Mouse (Mus musculus): Measurements from ENCODE around the gene Zfp598. TPM values are rescaled to one million over a fixed set of nuclear protein-coding genes. Genes with fewer than 3 reads are reported as not detected.

Gene Zfp598
- total and polyA plus RNA-seq, 2 experiments from 2014 or later = 14.6 to 47.0 TPM

- no peak for DNase-seq (ENCODE audit: low spot score)
- peaks cover 4% of the 10 kb centered on the region; the same call in 1 of the 2 replicates for H3K4me1 ChIP-seq (ENCODE audit: insufficient read depth, low read length)
- no peak overlapping the region for H3K4me3 ChIP-seq (ENCODE audit: low read length)
- no peaks in the 10 kb centered on the region for H3K27me3 ChIP-seq (ENCODE audit: insufficient read depth, low read length)
- no peaks in the 10 kb centered on the region for H3K9me3 ChIP-seq (ENCODE audit: low read length)
- H3K9ac ChIP-seq (replicated peaks; ENCODE audit: low read length) = no peak overlapping the region
- whole genome bisulfite sequencing = 96% methylated on average over 11 of the region's 11 CpGs
- peaks cover 19% of the 10 kb centered on the region; the same call in 1 of the 2 replicates for H3K36me3 ChIP-seq (ENCODE audit: insufficient read depth, low read length)
- H3K4me2 ChIP-seq (ENCODE audit: low read depth, low read length) = no peak overlapping the region
- H3K27ac ChIP-seq = peak overlapping the region; percentile 84; the same call in 1 of the 2 replicates
- no peak for TF ChIP-seq CTCF (IDR thresholded peaks at IDR 0.05; ENCODE audit: low read depth)
- no peak for ATAC-seq
Measured at GRCm38 (mm10) chr17:24633831-24634230, 35.7 kb upstream of the Zfp598 start.

GRCm38 (mm10) chr17:24635024-24635423 is 34.5 kb upstream of the Zfp598 start:
- H3K9me3 ChIP-seq (ENCODE audit: low read length) = no peaks in the 10 kb centered on the region
- H3K9ac ChIP-seq (replicated peaks; ENCODE audit: low read length) = no peak overlapping the region
- no peak overlapping the region for H3K27ac ChIP-seq
- no peak overlapping the region for H3K4me3 ChIP-seq (ENCODE audit: low read length)
- no peak for DNase-seq (ENCODE audit: low spot score)
- no peaks in the 10 kb centered on the region for H3K27me3 ChIP-seq (ENCODE audit: insufficient read depth, low read length)
- H3K36me3 ChIP-seq (ENCODE audit: insufficient read depth, low read length) = peaks cover 23% of the 10 kb centered on the region; the same call in 1 of the 2 replicates
- WGBS = 89% methylated on average over 4 of the region's 4 CpGs
- H3K4me1 ChIP-seq (ENCODE audit: insufficient read depth, low read length) = peaks cover 4% of the 10 kb centered on the region; the same call in 1 of the 2 replicates
- ATAC-seq = no peak
- no peak for TF ChIP-seq CTCF (IDR thresholded peaks at IDR 0.05; ENCODE audit: low read depth)
- H3K4me2 ChIP-seq (ENCODE audit: low read depth, low read length) = no peak overlapping the region

- DNase-seq (ENCODE audit: low spot score) (no peak), ATAC-seq (no peak)
- Histone ChIP-seq H3K36me3 (ENCODE audit: insufficient read depth, low read length) (peaks cover 18% of the 10 kb centered on the region; the same call in 1 of the 2 replicates), H3K4me3 (ENCODE audit: low read length) (no peak overlapping the region), H3K27ac (no peak overlapping the region), H3K4me1 (ENCODE audit: insufficient read depth, low read length) (peaks cover 4% of the 10 kb centered on the region; the same call in 1 of the 2 replicates), H3K9me3 (ENCODE audit: low read length) (no peaks in the 10 kb centered on the region), H3K27me3 (ENCODE audit: insufficient read depth, low read length) (no peaks in the 10 kb centered on the region), H3K4me2 (ENCODE audit: low read depth, low read length) (no peak overlapping the region), H3K9ac (replicated peaks; ENCODE audit: low read length) (no peak overlapping the region)
- 94% methylated on average over 5 of the region's 5 CpGs for WGBS
- TF ChIP-seq CTCF (IDR thresholded peaks at IDR 0.05; ENCODE audit: low read depth) = no peak
Measured at GRCm38 (mm10) chr17:24635694-24636093, 33.8 kb upstream of the Zfp598 start.

GRCm38 (mm10) chr17:24636781-24637481 is 32.6 kb upstream of the Zfp598 start:
- ATAC-seq (no peak), DNase-seq (ENCODE audit: low spot score) (no peak)
- Histone ChIP-seq H3K27ac (no peak overlapping the region), H3K4me1 (ENCODE audit: insufficient read depth, low read length) (0 out of 2 replicates have a peak, but pooled peaks cover under 1% of the 10 kb centered on the region), H3K9ac (replicated peaks; ENCODE audit: low read length) (no peak overlapping the region), H3K36me3 (ENCODE audit: insufficient read depth, low read length) (0 out of 2 replicates have a peak, but pooled peaks cover 16% of the 10 kb centered on the region), H3K4me3 (ENCODE audit: low read length) (no peak overlapping the region), H3K9me3 (ENCODE audit: low read length) (no peaks in the 10 kb centered on the region), H3K4me2 (ENCODE audit: low read depth, low read length) (no peak overlapping the region), H3K27me3 (ENCODE audit: insufficient read depth, low read length) (no peaks in the 10 kb centered on the region)
- TF ChIP-seq CTCF (IDR thresholded peaks at IDR 0.05; ENCODE audit: low read depth) = no peak
- WGBS = 60% methylated on average over 5 of the region's 5 CpGs

GRCm38 (mm10) chr17:24638214-24638613 is 31.3 kb upstream of the Zfp598 start:
- Histone ChIP-seq H3K4me2 (ENCODE audit: low read depth, low read length) (no peak overlapping the region), H3K4me3 (ENCODE audit: low read length) (no peak overlapping the region), H3K4me1 (ENCODE audit: insufficient read depth, low read length) (no peaks in the 10 kb centered on the region), H3K27ac (no peak overlapping the region), H3K36me3 (ENCODE audit: insufficient read depth, low read length) (0 out of 2 replicates have a peak, but pooled peaks cover 16% of the 10 kb centered on the region), H3K9ac (replicated peaks; ENCODE audit: low read length) (no peak overlapping the region), H3K9me3 (ENCODE audit: low read length) (no peaks in the 10 kb centered on the region), H3K27me3 (ENCODE audit: insufficient read depth, low read length) (no peaks in the 10 kb centered on the region)
- 82% methylated on average over 4 of the region's 4 CpGs for WGBS
- DNase-seq (ENCODE audit: low spot score) (no peak), ATAC-seq (no peak)
- no peak for TF ChIP-seq CTCF (IDR thresholded peaks at IDR 0.05; ENCODE audit: low read depth)

- H3K4me1 ChIP-seq (ENCODE audit: insufficient read depth, low read length) = no peaks in the 10 kb centered on the region
- 74% methylated on average over 9 of the region's 9 CpGs for WGBS
- H3K36me3 ChIP-seq (ENCODE audit: insufficient read depth, low read length) = 0 out of 2 replicates have a peak, but pooled peaks cover 16% of the 10 kb centered on the region
- no peak overlapping the region for H3K4me2 ChIP-seq (ENCODE audit: low read depth, low read length)
- TF ChIP-seq CTCF (IDR thresholded peaks at IDR 0.05; ENCODE audit: low read depth) = no peak
- no peaks in the 10 kb centered on the region for H3K27me3 ChIP-seq (ENCODE audit: insufficient read depth, low read length)
- ATAC-seq (no peak), DNase-seq (ENCODE audit: low spot score) (no peak)
- H3K9ac ChIP-seq (replicated peaks; ENCODE audit: low read length) = no peak overlapping the region
- H3K4me3 ChIP-seq (ENCODE audit: low read length) = no peak overlapping the region
- H3K27ac ChIP-seq = peak overlapping the region; percentile 45; the same call in 1 of the 2 replicates
- no peaks in the 10 kb centered on the region for H3K9me3 ChIP-seq (ENCODE audit: low read length)
Measured at GRCm38 (mm10) chr17:24638840-24639239, 30.6 kb upstream of the Zfp598 start.

- DNase-seq (ENCODE audit: low spot score) (no peak), ATAC-seq (no peak)
- no peaks in the 10 kb centered on the region for H3K4me1 ChIP-seq (ENCODE audit: insufficient read depth, low read length)
- H3K9ac ChIP-seq (replicated peaks; ENCODE audit: low read length) = no peak overlapping the region
- H3K4me2 ChIP-seq (ENCODE audit: low read depth, low read length) = no peak overlapping the region
- no peaks in the 10 kb centered on the region for H3K27me3 ChIP-seq (ENCODE audit: insufficient read depth, low read length)
- H3K27ac ChIP-seq = peak overlapping the region; percentile 45; the same call in 1 of the 2 replicates
- no peak overlapping the region for H3K4me3 ChIP-seq (ENCODE audit: low read length)
- H3K9me3 ChIP-seq (ENCODE audit: low read length) = no peaks in the 10 kb centered on the region
- 75% methylated on average over 5 of the region's 5 CpGs for WGBS
- 0 out of 2 replicates have a peak, but pooled peaks cover 16% of the 10 kb centered on the region for H3K36me3 ChIP-seq (ENCODE audit: insufficient read depth, low read length)
- no peak for TF ChIP-seq CTCF (IDR thresholded peaks at IDR 0.05; ENCODE audit: low read depth)
Measured at GRCm38 (mm10) chr17:24639571-24639988, 29.9 kb upstream of the Zfp598 start.
